Mouse (Mus musculus): ENCODE results near the gene Clec2i.

DNA sequence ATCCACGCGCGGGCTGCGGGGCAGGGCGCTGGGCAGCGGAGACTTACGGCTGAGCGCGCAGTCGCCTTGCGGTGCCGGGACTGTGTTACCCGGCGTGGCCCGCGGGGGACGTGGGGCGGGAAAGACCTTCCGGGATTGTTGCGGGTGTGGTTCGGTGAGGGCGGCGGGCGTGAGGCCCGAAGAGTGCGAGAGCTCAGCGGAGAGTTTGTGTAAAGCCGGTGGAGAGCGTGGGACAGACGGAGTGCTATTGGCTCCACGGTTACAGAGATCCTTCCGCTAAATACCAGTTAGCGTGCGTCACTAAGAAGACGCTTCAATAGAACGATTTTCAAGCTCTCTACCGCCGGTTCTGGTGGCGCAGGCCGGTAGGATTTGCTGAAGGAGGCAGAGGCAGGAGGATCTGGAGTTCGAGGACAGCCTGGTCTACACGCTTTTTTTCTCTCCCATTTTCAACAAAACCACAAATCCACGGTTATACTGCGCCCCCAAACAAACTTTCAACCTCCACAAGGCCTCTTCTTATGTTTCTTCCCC, 44.4 kb upstream of the Clec2i start:
- TF ChIP-seq POLR2A (IDR thresholded peaks at IDR 0.05; ENCODE audit: low read depth, low read length) (no peak), CTCF (conservative IDR thresholded peaks at IDR 0.05; ENCODE audit: insufficient read depth, insufficient read length, low read depth, low read length) (peak; percentile 19; the same call in 1 of the 2 replicates)
